Mouse (Mus musculus): ENCODE data around the gene Cryzl1. TPM values are rescaled to one million over a fixed set of nuclear protein-coding genes. Genes with fewer than 3 reads are reported as not detected.
"Not testable (repeated sequence)": the region's sequence is repeated elsewhere in the genome, so short reads cannot be mapped to it uniquely, and the experiment has no call there.

The Cryzl1 gene
- polyA plus RNA-seq, 1 experiment: 30.9 TPM

DNA sequence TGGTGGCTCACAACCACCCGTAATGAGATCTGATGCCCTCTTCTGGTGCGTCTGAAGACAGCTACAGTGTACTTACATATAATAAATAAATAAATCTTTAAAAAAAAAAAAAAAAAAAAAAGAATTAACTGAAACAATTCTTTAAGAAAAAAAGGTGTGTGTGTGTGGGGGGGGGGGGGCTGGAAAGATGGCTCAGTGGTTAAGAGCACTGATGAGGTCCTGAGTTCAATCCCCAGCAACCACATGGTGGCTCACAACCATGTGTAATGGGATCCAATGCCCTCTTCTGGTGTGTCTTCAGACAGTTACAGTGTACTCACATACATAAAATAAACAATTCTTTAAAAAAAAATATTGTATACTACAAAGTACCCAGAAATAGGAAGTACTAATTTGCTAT lies 83.4 kb downstream of the Cryzl1 start:
- not testable (repeated sequence) for DNase-seq (ENCODE audit: low read depth)

DNA sequence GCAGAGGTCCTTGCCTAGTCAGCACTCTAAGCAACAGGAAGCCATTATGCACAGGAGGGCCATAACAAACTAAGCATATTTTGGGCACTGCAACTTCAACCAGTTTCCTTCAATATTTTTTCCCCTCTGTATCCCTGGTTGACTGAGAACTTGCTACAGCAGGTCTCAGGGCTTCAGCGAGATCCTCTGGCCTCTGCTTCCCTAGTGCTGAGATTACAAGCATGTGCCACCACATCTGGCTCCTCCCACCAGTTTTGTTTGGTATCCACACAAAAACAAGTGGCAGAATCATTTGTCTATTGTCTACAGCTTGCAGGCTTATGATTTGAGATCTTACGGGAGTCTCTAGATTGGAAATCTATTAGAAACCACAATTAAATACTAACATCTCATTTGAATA lies 83.9 kb downstream of the Cryzl1 start:
- DNase-seq (ENCODE audit: low read depth): no peak

DNA sequence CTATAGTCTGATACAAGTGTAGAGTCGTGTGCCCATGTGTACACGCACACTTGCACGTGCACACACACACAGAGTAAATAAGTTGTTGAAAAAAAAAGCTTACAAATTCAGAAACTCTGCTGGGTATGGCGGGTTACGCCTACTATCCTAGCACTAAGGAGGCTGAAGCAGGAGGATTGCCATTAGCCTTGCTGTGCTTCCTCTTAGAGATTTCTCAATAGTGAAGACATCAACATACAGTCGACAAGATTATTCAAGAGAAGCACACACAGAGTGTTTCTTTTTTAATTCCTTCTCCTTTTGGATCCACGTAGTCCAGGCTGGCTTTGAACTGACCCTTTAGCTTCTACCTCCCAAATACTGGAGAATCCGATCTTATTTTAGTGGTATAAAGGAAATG lies 88.6 kb downstream of the Cryzl1 start:
- no peak for DNase-seq (ENCODE audit: low read depth)

DNA sequence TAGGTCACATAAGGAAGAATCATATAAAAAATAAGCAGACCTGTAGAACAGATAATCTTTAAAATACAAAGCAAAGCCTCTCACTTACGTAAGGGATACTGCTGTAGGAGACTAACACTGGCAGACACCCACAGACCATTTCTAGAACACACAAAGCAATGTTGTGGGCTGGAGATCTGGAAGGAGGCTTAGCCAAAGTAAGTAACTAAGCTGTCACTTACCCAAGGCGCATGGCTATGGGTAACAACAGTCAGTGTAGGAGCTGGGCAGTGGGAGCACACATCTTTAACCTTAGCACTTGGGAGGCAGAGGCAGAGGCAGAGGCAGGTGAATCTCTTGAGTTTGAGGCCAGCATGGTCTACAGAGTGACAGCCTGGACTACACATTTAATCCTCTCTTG lies 89.1 kb downstream of the Cryzl1 start:
- no peak for DNase-seq (ENCODE audit: low read depth)

Other genes starting within 250 kb of the Cryzl1 start
- 25.7 and 26.7 TPM in 2 replicates for gene Ifnar1, start 243.7 kb downstream of the Cryzl1 start, polyA plus RNA-seq (2012; rRNA removed)
- 39.0 and 46.2 TPM in 2 replicates for gene Ifngr2, start 181.9 kb downstream of the Cryzl1 start, polyA plus RNA-seq (2012; rRNA removed)
- 81.1 and 81.7 TPM in 2 replicates for gene Tmem50b, start 131.2 kb downstream of the Cryzl1 start, polyA plus RNA-seq (2012; rRNA removed)
- gene Dnajc28, start 109.9 kb downstream of the Cryzl1 start, polyA plus RNA-seq (2012; rRNA removed): 1.5 and 2.0 TPM in 2 replicates
- gene Gart, start 82.0 kb downstream of the Cryzl1 start, polyA plus RNA-seq (2012; rRNA removed): 35.3 and 36.3 TPM in 2 replicates
- gene Son, start 81.5 kb downstream of the Cryzl1 start, polyA plus RNA-seq (2012; rRNA removed): 110 and 115 TPM in 2 replicates
- gene Donson, start 40.2 kb downstream of the Cryzl1 start, polyA plus RNA-seq (2012; rRNA removed): 3.6 and 3.8 TPM in 2 replicates
- 19.0 and 25.8 TPM in 2 replicates for gene Itsn1, start 306 bp upstream of the Cryzl1 start, polyA plus RNA-seq (2012; rRNA removed)

All from gonadal fat pad, adult 2 months (tissue).